Mouse (Mus musculus): Measurements from ENCODE around the gene Mrgpre.

- no peak for TF ChIP-seq CTCF (IDR thresholded peaks at IDR 0.05; ENCODE audit: low read depth)
- TF ChIP-seq EP300 (IDR thresholded peaks at IDR 0.05; ENCODE audit: low read depth) = no peak
Observed at GRCm38 (mm10) chr7:143751380-143751779, 32.9 kb downstream of the Mrgpre start.
